Comparison of ENCODE assay signal across 7 mouse cellular contexts in genomic region chr7:80882830-80883505, GRCm38 (mm10). TPM values are rescaled to one million over a fixed set of nuclear protein-coding genes. Genes with fewer than 3 reads are reported as not detected.
DNase-seq lines count a peak whose midpoint lies in the region; ATAC-seq and TF ChIP-seq lines count a peak whose summit lies in the region.

No protein-coding gene starts in this region.

- peak; percentile 50; the same call in 1 of the 2 replicates for TF ChIP-seq CTCF in cerebellum, adult 2 months (IDR thresholded peaks at IDR 0.05; ENCODE audit: borderline replicate concordance, insufficient read depth, low read depth, low read length)
- peak; percentile 75 for TF ChIP-seq CTCF in forebrain, postnatal 0 days (IDR thresholded peaks at IDR 0.05; ENCODE audit: low read depth)
- TF ChIP-seq CTCF in intestine, postnatal 0 days (IDR thresholded peaks at IDR 0.05; ENCODE audit: low read depth): peak; percentile 77

- WGBS in cerebellum, adult 2 months: 18% methylated on average over 14 of the region's 14 CpGs
- 23% methylated on average over 14 of the region's 14 CpGs for WGBS in forebrain, postnatal 0 days
- 18% methylated on average over 14 of the region's 14 CpGs for WGBS in intestine, postnatal 0 days
- 25% methylated on average over 14 of the region's 14 CpGs for WGBS in midbrain, embryonic 11.5 days

- H3K27me3 ChIP-seq in cerebellum, adult 2 months (ENCODE audit: control insufficient read depth, insufficient read depth, low read length): no peaks in the 10 kb centered on the region
- H3K27me3 ChIP-seq in forebrain, postnatal 0 days (ENCODE audit: insufficient read depth, low read length): no peaks in the 10 kb centered on the region
- H3K27me3 ChIP-seq in intestine, postnatal 0 days (replicated peaks; ENCODE audit: control insufficient read depth, insufficient read depth, low read length): no peaks in the 10 kb centered on the region
- H3K27me3 ChIP-seq in midbrain, embryonic 11.5 days (ENCODE audit: control insufficient read depth, insufficient read depth, low read length): no peaks in the 10 kb centered on the region

- no peak overlapping the region for H3K27ac ChIP-seq in cerebellum, adult 2 months (ENCODE audit: insufficient read depth, low read length)
- no peak overlapping the region for H3K27ac ChIP-seq in forebrain, postnatal 0 days (ENCODE audit: low read depth, low read length)
- H3K27ac ChIP-seq in intestine, postnatal 0 days (ENCODE audit: low read depth, low read length): no peak overlapping the region
- no peak overlapping the region for H3K27ac ChIP-seq in midbrain, embryonic 11.5 days (ENCODE audit: low read depth, low read length)

- no peaks in the 10 kb centered on the region for H3K9me3 ChIP-seq in forebrain, postnatal 0 days (ENCODE audit: low read length)
- H3K9me3 ChIP-seq in intestine, postnatal 0 days (ENCODE audit: control insufficient read depth): no peaks in the 10 kb centered on the region
- H3K9me3 ChIP-seq in midbrain, embryonic 11.5 days (ENCODE audit: control insufficient read depth, low read length): no peaks in the 10 kb centered on the region

- no peaks in the 10 kb centered on the region for H3K4me1 ChIP-seq in cerebellum, adult 2 months (ENCODE audit: control insufficient read depth, insufficient read depth, low read length)
- no peaks in the 10 kb centered on the region for H3K4me1 ChIP-seq in forebrain, postnatal 0 days (ENCODE audit: insufficient read depth)
- no peaks in the 10 kb centered on the region for H3K4me1 ChIP-seq in intestine, postnatal 0 days (replicated peaks; ENCODE audit: control insufficient read depth, insufficient read depth, low read length)
- H3K4me1 ChIP-seq in midbrain, embryonic 11.5 days (ENCODE audit: control insufficient read depth, insufficient read depth, low read length): no peaks in the 10 kb centered on the region

- peak overlapping the region; percentile 51 for H3K4me2 ChIP-seq in forebrain, postnatal 0 days (ENCODE audit: low read depth)
- H3K4me2 ChIP-seq in intestine, postnatal 0 days (replicated peaks; ENCODE audit: low read depth): peak overlapping the region; percentile 56
- no peak overlapping the region for H3K4me2 ChIP-seq in midbrain, embryonic 11.5 days

- peak overlapping the region; percentile 64 for H3K4me3 ChIP-seq in cerebellum, adult 2 months (replicated peaks; ENCODE audit: insufficient read depth, low read depth, low read length)
- H3K4me3 ChIP-seq in forebrain, postnatal 0 days (ENCODE audit: low read depth, low read length): peak overlapping the region; percentile 23
- H3K4me3 ChIP-seq in intestine, postnatal 0 days (ENCODE audit: low read depth, low read length): peak overlapping the region; percentile 4; the same call in 1 of the 2 replicates
- H3K4me3 ChIP-seq in midbrain, embryonic 11.5 days (ENCODE audit: low read depth, low read length): no peak overlapping the region

- peak; percentile 98 for ATAC-seq in forebrain, postnatal 0 days
- peak; percentile 79 for ATAC-seq in intestine, postnatal 0 days
- peak; percentile 66 for ATAC-seq in midbrain, embryonic 11.5 days (ENCODE audit: low FRiP score)

- DNase-seq in NIH3T3 (ENCODE audit: low read depth): peak; percentile 37
- peak; percentile 58 to 87 for DNase-seq in cerebellum, adult 2 months
- DNase-seq in forebrain, postnatal 0 days: peak; percentile 90
- peak; percentile 34 for DNase-seq in left cerebral cortex, postnatal 4 days
- no peak for DNase-seq in midbrain, embryonic 11.5 days (ENCODE audit: low spot score, missing footprints)
- peak; percentile 56 for DNase-seq in spleen, adult 12 weeks (ENCODE audit: low spot score)

- TF ChIP-seq POLR2A in cerebellum, adult 2 months (IDR thresholded peaks at IDR 0.05; ENCODE audit: borderline replicate concordance, insufficient read depth, low read length): peak; percentile 43; the same call in 1 of the 2 replicates

- H3K36me3 ChIP-seq in forebrain, postnatal 0 days (ENCODE audit: insufficient read depth): 0 out of 2 replicates have a peak, but pooled peaks cover 2% of the 10 kb centered on the region
- H3K36me3 ChIP-seq in intestine, postnatal 0 days (ENCODE audit: control insufficient read depth, insufficient read depth): no peaks in the 10 kb centered on the region
- H3K36me3 ChIP-seq in midbrain, embryonic 11.5 days (ENCODE audit: control insufficient read depth, insufficient read depth, low read length): no peaks in the 10 kb centered on the region

- no peak overlapping the region for H3K9ac ChIP-seq in forebrain, postnatal 0 days
- no peak overlapping the region for H3K9ac ChIP-seq in intestine, postnatal 0 days (ENCODE audit: low read depth, low read length)
- H3K9ac ChIP-seq in midbrain, embryonic 11.5 days (ENCODE audit: low read length): no peak overlapping the region

- intact Hi-C loops in left cerebral cortex, postnatal 4 days (cut with DNase I): loop anchor here (10.0 kb wide), 1 partner anchor 272 kb away; no protein-coding TSS in a partner anchor

RNA-seq across cellular contexts. Expression of gene Wdr73, which starts 18.1 kb away (rescaled TPM):
- polyA plus RNA-seq in cerebellum, adult 2 months (2012; rRNA removed): 22.2 and 22.8 TPM in 2 replicates
- 48.4 and 54.0 TPM in 2 replicates for total RNA-seq in forebrain, postnatal 0 days (2014; rRNA removed)
- polyA plus RNA-seq in forebrain, postnatal 0 days (2015; fragmentation: Nextera tagmentation; extraction: Ambion mirVana): 38.6 and 41.2 TPM in 2 replicates
- 9.3 and 9.6 TPM in 2 replicates for polyA plus RNA-seq in intestine, postnatal 0 days (2015; fragmentation: Nextera tagmentation; extraction: Ambion mirVana)
- 10 to 100 TPM; 29.6 to 36.7 TPM for total RNA-seq in left cerebral cortex, postnatal 4 days (2021)
- polyA plus RNA-seq in midbrain, embryonic 11.5 days (2014; fragmentation: Nextera tagmentation; extraction: Ambion mirVana): 36.1 and 41.2 TPM in 2 replicates

RNA-seq across cellular contexts. Expression of gene Nmb, which starts 21.9 kb away (rescaled TPM):
- polyA plus RNA-seq in cerebellum, adult 2 months (2012; rRNA removed): 9.8 and 10.9 TPM in 2 replicates
- total RNA-seq in forebrain, postnatal 0 days (2014; rRNA removed): 8.6 and 13.5 TPM in 2 replicates
- polyA plus RNA-seq in forebrain, postnatal 0 days (2015; fragmentation: Nextera tagmentation; extraction: Ambion mirVana): 10.9 and 13.9 TPM in 2 replicates
- 2.1 and 2.8 TPM in 2 replicates for polyA plus RNA-seq in intestine, postnatal 0 days (2015; fragmentation: Nextera tagmentation; extraction: Ambion mirVana)
- 1 to 10 TPM; 8.4 to 9.0 TPM for total RNA-seq in left cerebral cortex, postnatal 4 days (2021)
- 6.9 and 7.9 TPM in 2 replicates for polyA plus RNA-seq in midbrain, embryonic 11.5 days (2014; fragmentation: Nextera tagmentation; extraction: Ambion mirVana)

RNA-seq across cellular contexts. Expression of gene Zscan2, which starts 22.2 kb away (rescaled TPM):
- polyA plus RNA-seq in cerebellum, adult 2 months (2012; rRNA removed): 8.6 and 10.2 TPM in 2 replicates
- total RNA-seq in forebrain, postnatal 0 days (2014; rRNA removed): 29.1 and 38.3 TPM in 2 replicates
- 1.6 and 3.3 TPM in 2 replicates for polyA plus RNA-seq in forebrain, postnatal 0 days (2015; fragmentation: Nextera tagmentation; extraction: Ambion mirVana)
- 0.68 and 0.80 TPM in 2 replicates for polyA plus RNA-seq in intestine, postnatal 0 days (2015; fragmentation: Nextera tagmentation; extraction: Ambion mirVana)
- total RNA-seq in left cerebral cortex, postnatal 4 days (2021): 10 to 100 TPM; 20.3 to 21.3 TPM
- polyA plus RNA-seq in midbrain, embryonic 11.5 days (2014; fragmentation: Nextera tagmentation; extraction: Ambion mirVana): 3.8 and 5.0 TPM in 2 replicates

RNA-seq across cellular contexts. Expression of gene Iqgap1, which starts 57.2 kb away (rescaled TPM):
- 21.0 and 21.5 TPM in 2 replicates for polyA plus RNA-seq in cerebellum, adult 2 months (2012; rRNA removed)
- 30.1 and 35.9 TPM in 2 replicates for total RNA-seq in forebrain, postnatal 0 days (2014; rRNA removed)
- polyA plus RNA-seq in forebrain, postnatal 0 days (2015; fragmentation: Nextera tagmentation; extraction: Ambion mirVana): 8.6 and 11.5 TPM in 2 replicates
- polyA plus RNA-seq in intestine, postnatal 0 days (2015; fragmentation: Nextera tagmentation; extraction: Ambion mirVana): 32.3 and 34.1 TPM in 2 replicates
- total RNA-seq in left cerebral cortex, postnatal 4 days (2021): 10 to 100 TPM; 40.9 to 43.2 TPM
- polyA plus RNA-seq in midbrain, embryonic 11.5 days (2014; fragmentation: Nextera tagmentation; extraction: Ambion mirVana): 23.5 and 24.8 TPM in 2 replicates
